Mouse (Mus musculus) heart, postnatal 4 days (tissue): ENCODE data around the gene Utp6. TPM values are rescaled to one million over a fixed set of nuclear protein-coding genes. Genes with fewer than 3 reads are reported as not detected.

Source experiments
- total RNA-seq, 2 experiments: library from RNA; stranded (reverse); gene quantifications; 2 replicates each; pipeline ENCODE4 v1.2.3; 2021

The Utp6 gene
- total RNA-seq, 2 experiments from 2014 or later, result 29.4 to 29.5 TPM

Other genes starting within 250 kb of the Utp6 start
- 10 to 100 TPM; 53.0 to 58.9 TPM for gene Suz12, start 30.7 kb upstream of the Utp6 start, total RNA-seq
- gene Crlf3, start 118.6 kb upstream of the Utp6 start, total RNA-seq, result 10 to 100 TPM; 24.0 to 25.4 TPM
- 1 to 10 TPM; 8.2 to 8.8 TPM for gene Atad5, start 127.0 kb upstream of the Utp6 start, total RNA-seq
- gene Tefm, start 179.8 kb upstream of the Utp6 start, total RNA-seq, result 10 to 100 TPM; 19.1 to 19.5 TPM
- 1 to 10 TPM; 3.6 to 4.3 TPM for gene Adap2, start 191.7 kb upstream of the Utp6 start, total RNA-seq
- 1 to 10 TPM; 5.2 to 8.5 TPM for gene Rnf135, start 221.5 kb upstream of the Utp6 start, total RNA-seq
- 10 to 100 TPM; 62.6 to 63.8 TPM for gene Rhot1, start 246.6 kb upstream of the Utp6 start, total RNA-seq